Mouse (Mus musculus): ENCODE measurements at regions not wholly inside any gene's neighbourhood (a gene's known extent, or its start where the extent isn't known, plus 50 kb on each side); places are given as distances from the start of the nearest gene placed in this dataset.

DNA sequence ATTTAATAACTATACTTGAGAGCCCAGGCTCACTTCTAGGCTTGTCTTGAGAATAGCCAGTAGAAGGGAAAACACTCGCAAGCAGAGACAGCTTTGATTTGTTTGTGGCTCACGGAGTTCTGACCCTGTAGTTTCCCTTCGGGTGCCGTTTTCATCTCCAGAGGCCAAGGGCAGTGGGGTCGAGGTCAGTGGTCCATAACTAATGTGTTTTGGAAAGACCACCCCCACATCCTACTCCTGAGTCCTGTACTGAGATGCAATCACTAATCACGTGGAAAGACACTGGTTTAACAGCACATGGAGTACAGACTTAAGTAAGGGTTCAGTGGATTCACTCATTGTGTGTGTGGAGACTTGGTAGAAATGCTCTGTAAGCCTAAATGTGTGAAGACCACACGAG lies 56.0 kb downstream of the A230072I06Rik start:
- TF ChIP-seq CTCF (IDR thresholded peaks at IDR 0.05; ENCODE audit: insufficient read depth, low read depth, low read length) (no peak), POLR2A (IDR thresholded peaks at IDR 0.05; ENCODE audit: insufficient read depth, low read depth, low read length) (no peak)

All from olfactory bulb, adult 2 months (tissue).